Mouse (Mus musculus): ENCODE results near the gene H2al1j. TPM values are rescaled to one million over a fixed set of nuclear protein-coding genes. Genes with fewer than 3 reads are reported as not detected.
"Not testable (repeated sequence)": the region's sequence is repeated elsewhere in the genome, so short reads cannot be mapped to it uniquely, and the experiment has no call there.

H2al1j gene
- not detected in 2 replicates for polyA plus RNA-seq (2015; fragmentation: Nextera tagmentation; extraction: Ambion mirVana)

- WGBS = 95% methylated on average over 2 of the region's 2 CpGs
- ATAC-seq = not testable (repeated sequence)
Measured at GRCm38 (mm10) chrX:11327522-11327921, at the start of gene H2al1j. H2al1j (plus strand) TSS chrX:11327822.

GRCm38 (mm10) chrX:11280741-11281140, 46.9 kb upstream of the H2al1j start:
- H3K4me2 ChIP-seq (ENCODE audit: low read length) = no peak overlapping the region

More at GRCm38 (mm10) chrX:11327522-11327921, at the start of gene H2al1j:
- not testable (repeated sequence) for H3K4me1 ChIP-seq (ENCODE audit: control insufficient read depth, insufficient read depth, low read depth, low read length); H3K4me3 ChIP-seq (ENCODE audit: low read length); H3K9me3 ChIP-seq (ENCODE audit: control insufficient read depth, low read length); H3K36me3 ChIP-seq (ENCODE audit: control insufficient read depth, insufficient read depth, low read length); H3K4me2 ChIP-seq (ENCODE audit: low read length); H3K9ac ChIP-seq (ENCODE audit: low read depth, low read length); H3K27me3 ChIP-seq (replicated peaks; ENCODE audit: control insufficient read depth, insufficient read depth, low read length); H3K27ac ChIP-seq (ENCODE audit: low read depth, low read length)

GRCm38 (mm10) chrX:11288306-11288882, 39.2 kb upstream of the H2al1j start:
- 84% methylated on average over 14 of the region's 14 CpGs for WGBS
- H3K9me3 ChIP-seq (ENCODE audit: control insufficient read depth, low read length) = no peaks in the 10 kb centered on the region
- no peak overlapping the region for H3K4me2 ChIP-seq (ENCODE audit: low read length)
- no peaks in the 10 kb centered on the region for H3K27me3 ChIP-seq (replicated peaks; ENCODE audit: control insufficient read depth, insufficient read depth, low read length)
- no peaks in the 10 kb centered on the region for H3K4me1 ChIP-seq (ENCODE audit: control insufficient read depth, insufficient read depth, low read depth, low read length)
- ATAC-seq = no peak
- no peak overlapping the region for H3K27ac ChIP-seq (ENCODE audit: low read depth, low read length)
- no peak overlapping the region for H3K9ac ChIP-seq (ENCODE audit: low read depth, low read length)
- H3K4me3 ChIP-seq (ENCODE audit: low read length) = no peak overlapping the region
- H3K36me3 ChIP-seq (ENCODE audit: control insufficient read depth, insufficient read depth, low read length) = no peaks in the 10 kb centered on the region

More at GRCm38 (mm10) chrX:11280741-11281140, 46.9 kb upstream of the H2al1j start:
- Histone ChIP-seq H3K9ac (ENCODE audit: low read depth, low read length) (no peak overlapping the region), H3K27ac (ENCODE audit: low read depth, low read length) (no peak overlapping the region), H3K27me3 (replicated peaks; ENCODE audit: control insufficient read depth, insufficient read depth, low read length) (no peaks in the 10 kb centered on the region), H3K4me1 (ENCODE audit: control insufficient read depth, insufficient read depth, low read depth, low read length) (no peaks in the 10 kb centered on the region), H3K9me3 (ENCODE audit: control insufficient read depth, low read length) (no peaks in the 10 kb centered on the region), H3K36me3 (ENCODE audit: control insufficient read depth, insufficient read depth, low read length) (no peaks in the 10 kb centered on the region), H3K4me3 (ENCODE audit: low read length) (no peak overlapping the region)
- WGBS = 64% methylated on average over 2 of the region's 2 CpGs
- ATAC-seq = no peak

GRCm38 (mm10) chrX:11289244-11289643, 38.4 kb upstream of the H2al1j start:
- H3K4me2 ChIP-seq (ENCODE audit: low read length) = no peak overlapping the region
- no peak overlapping the region for H3K4me3 ChIP-seq (ENCODE audit: low read length)
- H3K27ac ChIP-seq (ENCODE audit: low read depth, low read length) = no peak overlapping the region
- no peaks in the 10 kb centered on the region for H3K4me1 ChIP-seq (ENCODE audit: control insufficient read depth, insufficient read depth, low read depth, low read length)
- no peak for ATAC-seq
- H3K9ac ChIP-seq (ENCODE audit: low read depth, low read length) = no peak overlapping the region
- WGBS = 48% methylated on average over 4 of the region's 4 CpGs
- H3K36me3 ChIP-seq (ENCODE audit: control insufficient read depth, insufficient read depth, low read length) = no peaks in the 10 kb centered on the region
- no peaks in the 10 kb centered on the region for H3K27me3 ChIP-seq (replicated peaks; ENCODE audit: control insufficient read depth, insufficient read depth, low read length)
- H3K9me3 ChIP-seq (ENCODE audit: control insufficient read depth, low read length) = no peaks in the 10 kb centered on the region

- not testable (repeated sequence) for H3K9ac ChIP-seq (ENCODE audit: low read depth, low read length); H3K36me3 ChIP-seq (ENCODE audit: control insufficient read depth, insufficient read depth, low read length); H3K4me1 ChIP-seq (ENCODE audit: control insufficient read depth, insufficient read depth, low read depth, low read length); H3K27ac ChIP-seq (ENCODE audit: low read depth, low read length); ATAC-seq; H3K4me2 ChIP-seq (ENCODE audit: low read length); H3K9me3 ChIP-seq (ENCODE audit: control insufficient read depth, low read length); H3K4me3 ChIP-seq (ENCODE audit: low read length); H3K27me3 ChIP-seq (replicated peaks; ENCODE audit: control insufficient read depth, insufficient read depth, low read length)
- WGBS = no CpG with 5 or more reads among the region's 3 CpGs
Measured at GRCm38 (mm10) chrX:11298957-11299356, 28.7 kb upstream of the H2al1j start, which contains the start of gene H2al1a. H2al1a (plus strand) TSS chrX:11299257.

GRCm38 (mm10) chrX:11302132-11302531, 25.5 kb upstream of the H2al1j start, which contains the start of gene H2al1b:
H2al1b (plus strand) TSS chrX:11302432.
- ATAC-seq; H3K4me2 ChIP-seq (ENCODE audit: low read length); H3K27me3 ChIP-seq (replicated peaks; ENCODE audit: control insufficient read depth, insufficient read depth, low read length); H3K4me1 ChIP-seq (ENCODE audit: control insufficient read depth, insufficient read depth, low read depth, low read length); H3K27ac ChIP-seq (ENCODE audit: low read depth, low read length); H3K9me3 ChIP-seq (ENCODE audit: control insufficient read depth, low read length); H3K9ac ChIP-seq (ENCODE audit: low read depth, low read length); H3K36me3 ChIP-seq (ENCODE audit: control insufficient read depth, insufficient read depth, low read length); H3K4me3 ChIP-seq (ENCODE audit: low read length): not testable (repeated sequence)
- WGBS = 89% methylated on average over 1 of the region's 3 CpGs

- H3K27ac ChIP-seq (ENCODE audit: low read depth, low read length); H3K27me3 ChIP-seq (replicated peaks; ENCODE audit: control insufficient read depth, insufficient read depth, low read length); H3K36me3 ChIP-seq (ENCODE audit: control insufficient read depth, insufficient read depth, low read length); ATAC-seq; H3K9ac ChIP-seq (ENCODE audit: low read depth, low read length); H3K4me2 ChIP-seq (ENCODE audit: low read length); H3K4me1 ChIP-seq (ENCODE audit: control insufficient read depth, insufficient read depth, low read depth, low read length); H3K9me3 ChIP-seq (ENCODE audit: control insufficient read depth, low read length); H3K4me3 ChIP-seq (ENCODE audit: low read length): not testable (repeated sequence)
- 88% methylated on average over 1 of the region's 6 CpGs for WGBS
Measured at GRCm38 (mm10) chrX:11305355-11305754, 22.3 kb upstream of the H2al1j start, which contains the start of gene H2al1c. H2al1c (plus strand) TSS chrX:11305655.

- H3K4me2 ChIP-seq (ENCODE audit: low read length); H3K9me3 ChIP-seq (ENCODE audit: control insufficient read depth, low read length); H3K4me1 ChIP-seq (ENCODE audit: control insufficient read depth, insufficient read depth, low read depth, low read length); H3K27me3 ChIP-seq (replicated peaks; ENCODE audit: control insufficient read depth, insufficient read depth, low read length); H3K36me3 ChIP-seq (ENCODE audit: control insufficient read depth, insufficient read depth, low read length); H3K9ac ChIP-seq (ENCODE audit: low read depth, low read length); H3K27ac ChIP-seq (ENCODE audit: low read depth, low read length); H3K4me3 ChIP-seq (ENCODE audit: low read length); ATAC-seq: not testable (repeated sequence)
- no CpG with 5 or more reads among the region's 6 CpGs for WGBS
Measured at GRCm38 (mm10) chrX:11308524-11308923, 19.1 kb upstream of the H2al1j start, which contains the start of gene H2al1d. H2al1d (plus strand) TSS chrX:11308824.

GRCm38 (mm10) chrX:11311634-11312033, 16.0 kb upstream of the H2al1j start, which contains the start of gene H2al1e:
H2al1e (plus strand) TSS chrX:11311934.
- not testable (repeated sequence) for H3K4me2 ChIP-seq (ENCODE audit: low read length); H3K9me3 ChIP-seq (ENCODE audit: control insufficient read depth, low read length); H3K27me3 ChIP-seq (replicated peaks; ENCODE audit: control insufficient read depth, insufficient read depth, low read length); H3K4me3 ChIP-seq (ENCODE audit: low read length); H3K36me3 ChIP-seq (ENCODE audit: control insufficient read depth, insufficient read depth, low read length); H3K9ac ChIP-seq (ENCODE audit: low read depth, low read length); ATAC-seq; H3K27ac ChIP-seq (ENCODE audit: low read depth, low read length); H3K4me1 ChIP-seq (ENCODE audit: control insufficient read depth, insufficient read depth, low read depth, low read length)
- no CpG with 5 or more reads among the region's 3 CpGs for WGBS

Data from hindbrain, embryonic 16.5 days (tissue).